Mouse (Mus musculus): ENCODE measurements around the gene Fxyd3.

GRCm38 (mm10) chr7:31035291-31035690 is 41.2 kb downstream of the Fxyd3 start:
- TF ChIP-seq POLR2A (IDR thresholded peaks at IDR 0.05; ENCODE audit: control insufficient read depth, low read depth, low read length) (no peak), CTCF (IDR thresholded peaks at IDR 0.05; ENCODE audit: control insufficient read depth, insufficient read depth, insufficient replicate concordance, low read depth, low read length) (no peak)

All from testis, adult 2 months (tissue).